9 mouse cellular contexts compared by ENCODE assay signal in genomic region chr8:45381963-45382347, GRCm38 (mm10). TPM values are rescaled to one million over a fixed set of nuclear protein-coding genes. Genes with fewer than 3 reads are reported as not detected.
A peak's percentile ranks its signal among the peaks of the same experiment; 100 is the strongest.
DNase-seq lines count a peak whose midpoint lies in the region; ATAC-seq and TF ChIP-seq lines count a peak whose summit lies in the region.
"Had no signal": no experiment of that assay in that cellular context is flagged by ENCODE, and none has a peak within 500 bp of the region (broad histone marks: within the 10 kb centered on the region; RNA-seq: fewer than 3 reads in every experiment).

Fam149a (minus strand) TSS chr8:45382291.

- peak within 1 kb of the TSS; percentile 31; the same call in 1 of the 2 replicates for H3K9ac ChIP-seq in heart, embryonic 15.5 days
- H3K9ac ChIP-seq in heart, adult 2 months (ENCODE audit: low read depth, low read length), result no peak within 1 kb of the TSS
- H3K9ac ChIP-seq in forebrain, embryonic 14.5 days (ENCODE audit: low read length), result peak within 1 kb of the TSS; percentile 64
- peak within 1 kb of the TSS; percentile 66 for H3K9ac ChIP-seq in limb, embryonic 12.5 days (replicated peaks)

- H3K79me2 ChIP-seq in heart, adult 2 months (replicated peaks; ENCODE audit: control insufficient read depth, insufficient read depth, low read length), result no peaks in the 10 kb centered on the region

- no peak for DNase-seq in heart, adult 2 months
- no peak for DNase-seq in Patski (ENCODE audit: low read depth, low spot score)
- peak; percentile 62 for DNase-seq in forebrain, embryonic 14.5 days (ENCODE audit: low spot score)
- DNase-seq in retina, postnatal 7 days (ENCODE audit: low read depth, low spot score), result peak; percentile 70
- no peak for DNase-seq in gastrocnemius, adult 8-10 months (ENCODE audit: low spot score in 2 of 2)
- no peak for DNase-seq in adrenal gland, postnatal 10 days

- peak within 1 kb of the TSS; percentile 81 for H3K4me2 ChIP-seq in heart, embryonic 15.5 days
- H3K4me2 ChIP-seq in forebrain, embryonic 14.5 days (ENCODE audit: low read length), result peak within 1 kb of the TSS; percentile 76
- H3K4me2 ChIP-seq in limb, embryonic 12.5 days, result peak within 1 kb of the TSS; percentile 88

- TF ChIP-seq EP300 in heart, adult 2 months (IDR thresholded peaks at IDR 0.05; ENCODE audit: insufficient read depth, low read depth, low read length), result no peak

- no peak for TF ChIP-seq POLR2A in heart, adult 2 months (IDR thresholded peaks at IDR 0.05; ENCODE audit: insufficient read depth, low read depth, low read length)

- POLR2A ChIA-PET in Patski (lab: Charles Lee), result no interaction called here

- in situ Hi-C loops in Patski (cut with MboI; ENCODE audit: low pct_unique_long_range_greater_than_20kb), result no loop called here

- ATAC-seq in heart, embryonic 15.5 days (replicated peaks; ENCODE audit: insufficient number of reproducible peaks, insufficient read depth, low FRiP score, low read depth), result no peak
- ATAC-seq in Patski, result no peak
- peak; percentile 65; the same call in 1 of the 2 replicates for ATAC-seq in forebrain, embryonic 14.5 days
- peak; percentile 56; the same call in 1 of the 2 replicates for ATAC-seq in limb, embryonic 12.5 days (ENCODE audit: insufficient number of reproducible peaks, insufficient read depth, low FRiP score, low TSS enrichment, low read depth)

- no peaks in the 10 kb centered on the region for H3K36me3 ChIP-seq in heart, embryonic 15.5 days
- no peaks in the 10 kb centered on the region for H3K36me3 ChIP-seq in heart, adult 2 months (ENCODE audit: control insufficient read depth, insufficient read depth, low read length)
- no peaks in the 10 kb centered on the region for H3K36me3 ChIP-seq in forebrain, embryonic 14.5 days (ENCODE audit: control insufficient read depth, insufficient read depth, low read length)
- H3K36me3 ChIP-seq in limb, embryonic 12.5 days, result no peaks in the 10 kb centered on the region

- H3K4me3 ChIP-seq in heart, embryonic 15.5 days, result peak within 1 kb of the TSS; percentile 47
- H3K4me3 ChIP-seq in heart, adult 2 months, result no peak within 1 kb of the TSS
- H3K4me3 ChIP-seq in forebrain, embryonic 14.5 days (ENCODE audit: low read depth, low read length), result peak within 1 kb of the TSS; percentile 35
- peak within 1 kb of the TSS; percentile 46 for H3K4me3 ChIP-seq in limb, embryonic 12.5 days (replicated peaks)
- H3K4me3 ChIP-seq: megakaryocyte, embryonic 14.5 days had no signal

- H3K27ac ChIP-seq in heart, embryonic 15.5 days, result no peak within 1 kb of the TSS
- no peak within 1 kb of the TSS for H3K27ac ChIP-seq in heart, adult 2 months
- no peak within 1 kb of the TSS for H3K27ac ChIP-seq in forebrain, embryonic 14.5 days (ENCODE audit: low read depth, low read length)
- no peak within 1 kb of the TSS for H3K27ac ChIP-seq in limb, embryonic 12.5 days

- no peak for TF ChIP-seq CTCF in heart, adult 2 months (IDR thresholded peaks at IDR 0.05)
- TF ChIP-seq CTCF in Patski (IDR thresholded peaks at IDR 0.05), result no peak

- CTCF ChIA-PET in Patski (lab: Charles Lee), result no interaction called here

- H3K4me1 ChIP-seq in heart, embryonic 15.5 days (replicated peaks), result peaks cover 13% of the 10 kb centered on the region
- no peaks in the 10 kb centered on the region for H3K4me1 ChIP-seq in heart, adult 2 months (ENCODE audit: control insufficient read depth, insufficient read depth, low read length)
- peaks cover 10% of the 10 kb centered on the region for H3K4me1 ChIP-seq in forebrain, embryonic 14.5 days (ENCODE audit: control insufficient read depth, insufficient read depth, low read length)
- H3K4me1 ChIP-seq in limb, embryonic 12.5 days (replicated peaks), result peaks cover 15% of the 10 kb centered on the region
- H3K4me1 ChIP-seq: megakaryocyte, embryonic 14.5 days had no signal

- peaks cover 13% of the 10 kb centered on the region for H3K27me3 ChIP-seq in heart, embryonic 15.5 days
- peaks cover 5% of the 10 kb centered on the region; the same call in 1 of the 2 replicates for H3K27me3 ChIP-seq in heart, adult 2 months (ENCODE audit: control insufficient read depth, insufficient read depth, low read length)
- peaks cover 67% of the 10 kb centered on the region for H3K27me3 ChIP-seq in Patski
- H3K27me3 ChIP-seq in forebrain, embryonic 14.5 days (replicated peaks; ENCODE audit: control insufficient read depth, insufficient read depth, low read length), result 0 out of 2 replicates have a peak, but pooled peaks cover 3% of the 10 kb centered on the region
- H3K27me3 ChIP-seq in limb, embryonic 12.5 days, result peaks cover 18% of the 10 kb centered on the region

- 4% methylated on average over 6 of the region's 6 CpGs for WGBS in heart, embryonic 15.5 days
- WGBS in heart, adult 2 months, result 13% methylated on average over 6 of the region's 6 CpGs
- under 1% methylated on average over 6 of the region's 6 CpGs for WGBS in forebrain, embryonic 14.5 days
- 4% methylated on average over 6 of the region's 6 CpGs for WGBS in limb, embryonic 12.5 days

- intact Hi-C loops in heart, adult 2 months (cut with DNase I), result no loop called here

- no peaks in the 10 kb centered on the region for H3K9me3 ChIP-seq in heart, embryonic 15.5 days (replicated peaks)
- H3K9me3 ChIP-seq in forebrain, embryonic 14.5 days (replicated peaks; ENCODE audit: control insufficient read depth, low read length), result no peaks in the 10 kb centered on the region
- H3K9me3 ChIP-seq in limb, embryonic 12.5 days, result no peaks in the 10 kb centered on the region

RNA-seq across cellular contexts. Expression of gene Fam149a, which starts in this region (rescaled TPM):
- polyA plus RNA-seq in heart, embryonic 15.5 days (2015; fragmentation: Nextera tagmentation; extraction: Ambion mirVana), result 3.6 and 5.1 TPM in 2 replicates
- 1 to 10 TPM; 4.0 to 4.1 TPM for total RNA-seq in heart, adult 2 months (2021)
- polyA plus RNA-seq in heart, adult 2 months (2012; rRNA removed), result 2.2 and 2.4 TPM in 2 replicates
- polyA plus RNA-seq in Patski (2021), result 53.1 TPM
- polyA plus RNA-seq in forebrain, embryonic 14.5 days (2014; fragmentation: Nextera tagmentation; extraction: Ambion mirVana), result 4.0 and 5.4 TPM in 2 replicates
- polyA plus RNA-seq in limb, embryonic 12.5 days (2016; fragmentation: Nextera tagmentation; extraction: Ambion mirVana), result 12.0 and 13.0 TPM in 2 replicates
- 1 to 10 TPM; 1.3 to 2.0 (median 1.6) TPM for total RNA-seq in gastrocnemius, adult 8-10 months (2022)
- total RNA-seq in adrenal gland, postnatal 10 days (2021), result 1 to 10 TPM; 7.9 to 8.7 TPM

Comparison
In these comparisons a context has a peak if more than half of its experiments do, and no peak if none do; other contexts are left out.
1. ATAC-seq: peak in forebrain, embryonic 14.5 days (single experiment) and limb, embryonic 12.5 days (single experiment); none in heart, embryonic 15.5 days (single experiment) and Patski (single experiment).
2. DNase-seq: peak in forebrain, embryonic 14.5 days (single experiment) and retina, postnatal 7 days (single experiment); none in heart, adult 2 months (0 of 2), Patski (single experiment), gastrocnemius, adult 8-10 months (0 of 2) and adrenal gland, postnatal 10 days (single experiment).
3. Peak in every context shown above with its lines, with median percentiles within 50 percentile points of each other: H3K4me2 ChIP-seq.